Mouse (Mus musculus) B cell, adult 62 days (primary cell): Measurements from ENCODE around the gene Prss40. TPM values are rescaled to one million over a fixed set of nuclear protein-coding genes. Genes with fewer than 3 reads are reported as not detected.

Experiments used
- total RNA-seq: library from RNA; stranded (reverse); gene quantifications from 4 replicates; pipeline ENCODE4 v1.2.4, GENCODE M21; 2023

Prss40 gene
- total RNA-seq, result not detected in 4 replicates

DNA sequence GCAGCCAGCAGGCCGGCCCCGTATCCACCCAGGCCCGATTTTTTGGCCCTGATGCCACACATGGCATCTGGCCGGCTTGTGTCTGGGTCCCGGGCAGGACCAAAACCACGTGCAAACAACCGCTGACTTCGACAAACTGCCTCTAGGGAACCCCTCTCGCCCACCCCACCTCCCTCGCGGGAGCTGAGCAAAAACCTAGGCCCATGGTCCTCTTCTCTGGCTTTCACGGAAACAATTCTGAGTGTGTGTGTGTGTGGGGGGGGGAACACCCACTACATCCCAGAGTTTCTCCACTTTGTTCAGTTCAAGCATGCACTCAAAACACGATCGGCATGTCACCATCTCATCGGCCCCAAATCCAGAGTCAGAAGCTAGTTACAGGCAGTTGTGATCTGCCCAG, at the start of gene Prss40:
Gene Prss40, minus strand, starts transcription at position 101 of the 400 bp plus-strand sequence.

DNA sequence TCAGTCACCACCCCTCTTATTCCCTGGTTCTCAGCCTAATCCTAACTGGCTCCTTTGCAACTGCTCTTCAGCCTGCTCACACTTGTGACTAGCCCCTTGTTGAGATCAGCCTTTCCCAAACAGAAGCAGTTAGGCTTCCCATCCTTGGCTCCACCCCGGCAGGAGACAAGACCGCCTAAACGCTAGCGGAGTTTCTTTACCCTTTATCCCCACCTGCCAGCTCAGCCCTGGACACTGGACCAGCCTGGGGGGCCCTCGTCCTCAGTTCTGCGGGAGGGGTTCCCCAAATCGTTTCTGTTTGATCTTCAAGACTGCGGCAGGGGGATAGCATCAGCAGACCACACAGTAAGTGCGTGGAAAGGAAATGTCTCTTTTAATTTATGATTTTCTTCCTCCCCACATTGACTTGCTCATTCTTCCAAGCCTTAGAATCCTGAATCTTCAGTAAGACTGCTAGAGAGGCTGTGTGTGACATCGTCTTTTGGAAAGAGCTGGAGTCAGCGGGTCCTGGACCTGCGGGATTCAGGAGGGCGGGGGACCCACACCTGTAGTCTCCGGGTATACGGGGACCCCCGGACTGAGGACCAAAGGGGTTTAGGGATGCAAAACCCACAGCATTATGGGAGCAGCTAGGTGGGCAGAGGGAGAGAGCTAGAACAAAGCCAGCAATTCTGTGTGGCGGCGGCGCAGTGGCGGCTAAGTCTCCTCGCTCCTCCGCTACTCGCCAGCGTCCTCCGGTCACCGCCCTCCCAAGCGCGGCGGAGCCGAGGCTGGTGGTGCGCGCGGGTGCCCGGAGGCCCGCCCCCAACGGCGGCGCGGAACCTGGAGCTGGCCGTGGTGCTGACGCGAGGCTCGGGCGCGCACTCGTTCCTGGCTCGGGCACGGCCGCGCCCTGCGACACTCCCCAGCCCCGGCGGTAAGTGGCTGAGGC, 18.4 kb upstream of the Prss40 start, which contains the start of gene Amer3:
Gene Amer3, plus strand, starts transcription at position 807 of the 931 bp plus-strand sequence.

DNA sequence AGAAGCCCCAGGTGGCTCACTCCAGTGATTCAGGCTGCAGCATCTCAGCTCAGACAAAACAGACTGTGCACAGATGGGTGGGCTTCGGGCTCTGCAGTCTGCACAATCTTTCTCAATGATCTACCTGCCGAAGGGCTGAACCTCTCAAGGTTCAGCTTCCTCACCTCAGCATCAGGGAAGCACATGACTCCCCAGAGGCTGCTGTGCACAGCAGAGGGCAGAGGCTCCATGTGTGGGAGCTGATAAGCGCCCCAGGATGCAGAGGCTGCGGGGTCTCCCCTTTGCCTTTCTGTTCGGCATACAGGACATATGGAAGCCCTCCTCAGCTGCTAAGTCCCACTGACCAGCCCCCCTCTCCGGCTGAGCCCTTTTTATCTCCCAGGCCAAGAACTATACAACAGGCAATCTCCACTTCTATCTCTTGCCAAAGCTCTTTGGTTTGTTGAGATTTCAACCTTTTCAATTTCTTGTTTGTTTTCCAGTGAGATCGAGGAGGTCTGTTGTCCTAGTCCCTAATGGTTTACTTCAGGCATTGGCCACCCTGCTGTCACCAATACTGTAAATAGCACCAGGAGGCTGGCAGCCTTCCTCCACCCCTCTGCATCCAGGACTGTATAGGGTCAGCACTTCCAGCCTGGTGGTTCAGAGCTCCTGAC, 25.6 kb downstream of the Prss40 start, which contains the start of gene Cfc1:
Gene Cfc1, plus strand, starts transcription at position 606 of the 656 bp plus-strand sequence.

Other genes starting within 250 kb of the Prss40 start
- 17.4 to 22.5 TPM (median 20.3 TPM) in 4 replicates for gene Ccdc115, start 121.3 kb downstream of the Prss40 start, total RNA-seq
- 76.1 to 83.4 TPM (median 82.9 TPM) in 4 replicates for gene Imp4, start 121.1 kb downstream of the Prss40 start, total RNA-seq
- 102 to 116 TPM (median 108 TPM) in 4 replicates for gene Ptpn18, start 101.2 kb downstream of the Prss40 start, total RNA-seq
- not detected in 4 replicates for gene Prss39, start 62.5 kb downstream of the Prss40 start, total RNA-seq
- not detected in 4 replicates for gene Cfc1, start 25.3 kb downstream of the Prss40 start, total RNA-seq
- gene Amer3, start 18.7 kb upstream of the Prss40 start, total RNA-seq, result not detected in 4 replicates